Mouse (Mus musculus) CH12.LX (cell line): ENCODE measurements around the gene Mfsd4a. TPM values are rescaled to one million over a fixed set of nuclear protein-coding genes. Genes with fewer than 3 reads are reported as not detected.

Experiments used
- polyA plus RNA-seq: library from polyadenylated mRNA; unstranded; fragments of >175 nt; gene quantifications from 2 replicates; pipeline ENCODE4 v1.2.1, GENCODE M21; 2012; ENCODE audit warnings: low read depth; ENCODE audit not compliant: insufficient read length
- total RNA-seq, 2 experiments: library from RNA; depleted of rRNA; stranded (reverse); fragments of 300-350 nt in 1 of 2; fragments of >200 nt in 1 of 2; gene quantifications; 2 replicates each; pipeline ENCODE4 v1.2.3; 2012 to 2014

The Mfsd4a gene
- total and polyA plus RNA-seq, 3 experiments, result 1.4 to 11.8 (median 5.2) TPM

Other genes starting within 250 kb of the Mfsd4a start
- 8.8 and 10.4 TPM in 2 replicates for gene Slc41a1, start 240.6 kb downstream of the Mfsd4a start, total RNA-seq (2012; rRNA removed)
- 5.2 and 6.3 TPM in 2 replicates for gene Slc41a1, start 240.6 kb downstream of the Mfsd4a start, total RNA-seq (2014; rRNA removed)
- 9.4 and 10.7 TPM in 2 replicates for gene Slc41a1, start 240.6 kb downstream of the Mfsd4a start, polyA plus RNA-seq
- 10.8 and 11.5 TPM in 2 replicates for gene Rab29, start 200.8 kb downstream of the Mfsd4a start, total RNA-seq (2012; rRNA removed)
- 16.4 and 17.8 TPM in 2 replicates for gene Rab29, start 200.8 kb downstream of the Mfsd4a start, total RNA-seq (2014; rRNA removed)
- gene Rab29, start 200.8 kb downstream of the Mfsd4a start, polyA plus RNA-seq, result 14.8 and 15.6 TPM in 2 replicates
- gene Nucks1, start 157.5 kb downstream of the Mfsd4a start, total RNA-seq (2012; rRNA removed), result 87.4 and 99.4 TPM in 2 replicates
- 267 and 274 TPM in 2 replicates for gene Nucks1, start 157.5 kb downstream of the Mfsd4a start, total RNA-seq (2014; rRNA removed)
- gene Nucks1, start 157.5 kb downstream of the Mfsd4a start, polyA plus RNA-seq, result 96.9 and 99.6 TPM in 2 replicates
- gene Slc45a3, start 105.1 kb downstream of the Mfsd4a start, total RNA-seq (2012; rRNA removed), result 0.47 and 0.55 TPM in 2 replicates
- 0.11 and 0.16 TPM in 2 replicates for gene Slc45a3, start 105.1 kb downstream of the Mfsd4a start, total RNA-seq (2014; rRNA removed)
- 0.15 and 0.20 TPM in 2 replicates for gene Slc45a3, start 105.1 kb downstream of the Mfsd4a start, polyA plus RNA-seq
- gene Elk4, start 60.5 kb downstream of the Mfsd4a start, total RNA-seq (2012; rRNA removed), result 18.9 and 21.0 TPM in 2 replicates
- 12.8 and 16.8 TPM in 2 replicates for gene Elk4, start 60.5 kb downstream of the Mfsd4a start, total RNA-seq (2014; rRNA removed)
- gene Elk4, start 60.5 kb downstream of the Mfsd4a start, polyA plus RNA-seq, result 16.1 and 17.4 TPM in 2 replicates
- gene Cdk18, start 71.6 kb upstream of the Mfsd4a start, total RNA-seq (2012; rRNA removed), result 1.0 and 2.5 TPM in 2 replicates
- 0.32 TPM in 1 of 2 replicates, not detected in the other for gene Cdk18, start 71.6 kb upstream of the Mfsd4a start, total RNA-seq (2014; rRNA removed)
- 1.1 and 1.3 TPM in 2 replicates for gene Cdk18, start 71.6 kb upstream of the Mfsd4a start, polyA plus RNA-seq
- not detected in 2 replicates for gene Lemd1, start 123.4 kb upstream of the Mfsd4a start, total RNA-seq (2012; rRNA removed)
- gene Lemd1, start 123.4 kb upstream of the Mfsd4a start, total RNA-seq (2014; rRNA removed), result not detected in 2 replicates
- gene Lemd1, start 123.4 kb upstream of the Mfsd4a start, polyA plus RNA-seq, result not detected in 2 replicates
- gene AC124108.1, start 123.4 kb upstream of the Mfsd4a start, total RNA-seq (2012; rRNA removed), result not detected in 2 replicates
- not detected in 2 replicates for gene AC124108.1, start 123.4 kb upstream of the Mfsd4a start, total RNA-seq (2014; rRNA removed)
- not detected in 2 replicates for gene AC124108.1, start 123.4 kb upstream of the Mfsd4a start, polyA plus RNA-seq
- gene Gm10188, start 161.7 kb upstream of the Mfsd4a start, total RNA-seq (2012; rRNA removed), result not detected in 2 replicates
- gene Gm10188, start 161.7 kb upstream of the Mfsd4a start, total RNA-seq (2014; rRNA removed), result not detected in 2 replicates
- gene Gm10188, start 161.7 kb upstream of the Mfsd4a start, polyA plus RNA-seq, result not detected in 2 replicates
- not detected in 2 replicates for gene Klhdc8a, start 230.6 kb upstream of the Mfsd4a start, total RNA-seq (2012; rRNA removed)
- not detected in 2 replicates for gene Klhdc8a, start 230.6 kb upstream of the Mfsd4a start, total RNA-seq (2014; rRNA removed)
- gene Klhdc8a, start 230.6 kb upstream of the Mfsd4a start, polyA plus RNA-seq, result not detected in 2 replicates
- gene Nuak2, start 248.1 kb upstream of the Mfsd4a start, total RNA-seq (2012; rRNA removed), result 0.25 and 0.30 TPM in 2 replicates
- gene Nuak2, start 248.1 kb upstream of the Mfsd4a start, total RNA-seq (2014; rRNA removed), result not detected in 2 replicates
- not detected in 2 replicates for gene Nuak2, start 248.1 kb upstream of the Mfsd4a start, polyA plus RNA-seq